Mouse (Mus musculus) T-helper 2 cell (primary cell): ENCODE measurements around the gene Spint3.
"Not testable (repeated sequence)": the region's sequence is repeated elsewhere in the genome, so short reads cannot be mapped to it uniquely, and the experiment has no call there.

Experiments
- in situ Hi-C: fragments of 300-600 bp; cut with MboI, MseI; formaldehyde crosslinking; loops from one replicate; pipeline ENCODE4 v1.15.1; 2025; ENCODE audit warnings: high pct_unique_total_duplicates

The Spint3 gene

DNA sequence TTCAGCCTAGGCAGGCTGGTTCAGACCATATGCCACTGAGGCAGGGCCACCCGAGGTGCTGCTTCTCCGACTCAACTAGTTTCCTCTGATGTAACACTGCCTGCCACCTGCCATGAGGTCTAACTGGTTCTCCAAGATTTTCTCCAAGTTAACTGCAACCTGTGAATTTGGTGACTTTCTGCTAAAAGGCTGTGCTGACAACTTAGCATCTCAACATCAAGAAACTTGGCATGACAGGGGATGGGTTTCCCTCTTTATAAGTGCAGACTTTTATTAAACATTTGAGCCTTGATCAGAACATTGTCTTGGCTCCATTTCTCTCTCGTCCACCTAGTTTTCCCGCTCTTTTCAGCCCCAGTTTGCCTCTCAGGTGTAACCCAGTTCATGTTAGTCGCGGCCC lies at the start of gene Spint3:
Spint3 (minus strand) TSS at position 101 of the 400 bp plus-strand sequence.
- in situ Hi-C loops: not testable (repeated sequence)

DNA sequence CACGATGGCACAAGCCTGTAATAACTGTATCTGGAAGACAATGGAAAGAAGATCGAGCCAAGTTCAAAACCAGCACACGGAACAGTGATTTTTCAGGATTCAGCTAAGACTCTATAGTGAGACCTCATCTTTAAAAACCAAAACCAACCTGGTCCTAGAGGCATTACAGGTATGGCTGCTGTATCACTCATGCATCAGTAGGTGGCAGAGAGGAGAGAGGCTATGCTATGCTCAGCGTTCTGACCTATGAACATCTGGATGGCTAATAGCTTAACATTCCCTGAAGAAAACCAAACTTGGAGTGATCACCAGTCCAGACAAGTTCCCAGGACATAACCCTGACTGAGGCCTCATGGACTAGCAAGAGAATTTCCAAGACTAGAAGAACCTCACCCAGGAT lies 48.5 kb upstream of the Spint3 start:
- in situ Hi-C loops: no loop called here

DNA sequence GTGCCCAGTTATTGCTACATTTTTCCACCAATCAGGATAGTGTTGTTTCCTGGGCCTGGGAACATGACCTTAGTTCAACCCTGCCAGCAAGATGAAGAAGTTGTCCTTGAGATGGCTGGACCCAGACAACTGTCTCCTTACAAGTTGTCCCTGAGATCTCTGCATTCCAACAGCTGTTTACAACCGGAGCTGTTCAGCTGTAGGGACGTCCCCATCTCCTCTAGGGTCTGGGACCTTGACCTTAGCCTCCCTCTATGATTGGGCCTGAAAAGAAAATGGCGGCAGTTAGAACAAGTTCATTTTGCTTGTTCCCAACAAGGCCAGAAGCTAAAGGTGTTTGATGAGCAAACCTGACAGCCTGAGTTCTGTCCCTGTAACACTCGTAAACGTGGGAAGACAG lies 45.8 kb upstream of the Spint3 start:
- in situ Hi-C loops: loop anchor here (5.0 kb wide), 1 partner anchor 37 kb away; no protein-coding TSS in a partner anchor

DNA sequence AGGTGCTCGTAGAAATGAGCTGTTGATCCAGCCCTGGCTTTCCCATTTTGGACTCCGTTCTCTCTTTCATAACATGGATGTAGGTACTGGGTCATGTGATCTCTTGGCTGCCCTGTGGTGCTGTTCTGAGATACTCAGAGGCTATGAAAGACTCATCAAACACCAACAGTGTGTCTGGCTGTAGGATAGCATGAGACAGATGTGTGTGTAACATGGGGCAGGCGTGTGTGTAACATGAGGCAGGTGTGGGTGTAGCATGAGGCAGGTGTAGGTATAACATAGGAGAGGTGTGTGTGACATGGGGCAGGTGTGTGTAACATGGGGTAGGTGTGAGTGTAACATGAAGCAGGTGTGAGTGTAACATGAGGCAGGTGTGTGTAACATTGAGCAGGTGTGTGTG lies 42.1 kb upstream of the Spint3 start:
- in situ Hi-C loops: loop anchor here (5.0 kb wide), 1 partner anchor 33 kb away; no protein-coding TSS in a partner anchor

DNA sequence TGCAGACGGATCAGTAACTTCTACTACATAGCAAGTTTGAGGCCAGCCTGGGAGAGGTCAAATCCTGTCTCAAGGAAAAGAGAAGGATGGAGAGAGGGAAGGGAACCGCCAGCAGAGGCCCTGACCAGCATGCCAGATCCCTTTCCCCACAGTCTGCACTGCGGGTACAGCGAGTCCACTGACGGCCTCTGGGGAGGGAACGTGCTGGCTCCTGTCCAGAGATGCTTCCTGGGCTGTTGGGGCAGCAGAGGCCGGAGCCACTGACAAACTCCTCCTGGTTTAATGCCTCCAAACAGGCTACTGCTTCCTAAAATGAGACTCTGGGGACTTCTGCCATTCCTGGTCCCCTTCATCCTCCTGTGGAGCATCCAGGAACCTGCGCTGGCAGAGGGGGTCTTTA lies 40.2 kb upstream of the Spint3 start, which contains the start of the genes Wfdc6b and Wfdc8:
Wfdc6b (plus strand) TSS at position 52 of the 400 bp plus-strand sequence.
Wfdc8 (minus strand) TSS at position 156 of the 400 bp plus-strand sequence.
- in situ Hi-C loops: not testable (repeated sequence)

DNA sequence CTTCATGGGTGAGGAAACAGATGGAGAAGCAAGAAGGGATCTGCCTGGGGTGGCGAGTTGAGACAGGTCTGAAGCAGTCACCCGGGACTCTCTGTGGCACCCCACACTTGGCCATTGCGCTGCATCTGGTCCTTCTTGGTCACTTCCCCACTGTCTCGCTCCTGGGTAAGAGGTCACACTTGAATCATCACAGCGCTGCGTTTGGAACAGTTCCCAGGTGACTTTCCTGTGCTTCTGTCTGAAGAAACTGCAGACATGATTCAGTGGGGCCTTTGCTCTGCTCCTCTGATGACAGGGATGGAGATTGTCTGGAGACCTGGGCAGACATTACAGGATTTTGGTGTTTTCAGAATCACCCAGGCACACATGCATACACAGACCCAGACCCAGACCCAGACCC lies 35.5 kb upstream of the Spint3 start:
- in situ Hi-C loops: loop anchor here (10.0 kb wide), 1 partner anchor 1896 kb away; no protein-coding TSS in a partner anchor

DNA sequence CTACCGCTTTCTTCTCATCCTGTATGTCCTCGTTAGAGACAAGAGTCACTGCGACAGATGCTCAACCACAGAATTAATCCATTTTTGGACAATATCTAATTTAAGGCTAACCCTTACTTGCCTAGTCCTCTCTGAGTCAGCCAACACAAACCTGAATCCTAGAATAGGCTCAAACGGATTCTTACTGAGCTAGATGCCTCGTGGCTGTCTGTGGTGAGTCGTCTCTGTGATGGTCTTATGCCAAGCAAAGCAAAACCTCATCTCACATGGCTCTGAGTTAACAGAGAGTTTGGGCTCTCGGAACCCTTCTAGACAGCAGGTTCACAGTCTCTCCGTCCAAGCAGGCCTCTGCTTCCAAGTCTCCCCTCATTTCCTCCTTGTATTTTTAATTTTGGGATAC lies 31.2 kb upstream of the Spint3 start:
- in situ Hi-C loops: loop anchor here (10.0 kb wide), 1 partner anchor 1900 kb away; no protein-coding TSS in a partner anchor

DNA sequence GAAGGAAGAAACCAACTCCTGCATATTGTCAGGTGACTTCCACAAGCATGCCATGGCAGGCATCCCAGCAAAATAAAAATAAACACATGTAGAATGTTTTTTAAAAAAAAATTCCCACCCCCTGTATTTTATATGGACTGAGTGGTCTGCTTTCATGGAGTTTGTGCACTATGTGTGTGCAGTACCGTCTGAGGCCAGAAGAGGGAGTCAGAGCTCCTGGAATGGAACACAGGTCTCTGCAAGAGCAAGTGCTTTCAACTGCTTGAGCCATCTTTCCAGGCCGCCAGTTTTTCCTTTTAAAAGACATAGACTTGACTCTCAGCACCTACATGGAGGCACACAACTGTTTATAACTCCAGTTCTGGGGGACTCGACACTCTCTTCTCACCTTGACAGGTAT lies 30.2 kb upstream of the Spint3 start:
- in situ Hi-C loops: loop anchor here (10.0 kb wide), 1 partner anchor 1901 kb away; no protein-coding TSS in a partner anchor

DNA sequence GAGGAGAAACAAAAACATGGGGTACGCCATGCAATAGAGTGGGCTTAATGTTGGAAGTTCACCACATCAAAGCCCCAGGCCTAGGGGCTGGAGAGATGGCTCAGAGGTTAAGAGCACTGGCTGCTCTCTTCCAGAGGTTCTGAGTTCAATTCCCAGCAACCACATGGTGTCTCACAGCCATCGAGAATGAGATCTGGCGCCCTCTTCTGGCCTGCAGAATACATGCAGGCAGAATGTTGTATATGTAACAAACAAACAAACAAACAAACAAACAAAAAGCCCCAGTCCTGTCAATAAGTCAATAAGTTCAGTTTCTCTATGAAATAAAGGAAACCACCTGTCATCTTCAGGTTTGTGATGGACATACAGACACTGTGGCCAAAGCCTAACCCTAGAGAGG lies 26.9 kb upstream of the Spint3 start:
- in situ Hi-C loops: loop anchor here (10.0 kb wide), 1 partner anchor 1905 kb away; no protein-coding TSS in a partner anchor

DNA sequence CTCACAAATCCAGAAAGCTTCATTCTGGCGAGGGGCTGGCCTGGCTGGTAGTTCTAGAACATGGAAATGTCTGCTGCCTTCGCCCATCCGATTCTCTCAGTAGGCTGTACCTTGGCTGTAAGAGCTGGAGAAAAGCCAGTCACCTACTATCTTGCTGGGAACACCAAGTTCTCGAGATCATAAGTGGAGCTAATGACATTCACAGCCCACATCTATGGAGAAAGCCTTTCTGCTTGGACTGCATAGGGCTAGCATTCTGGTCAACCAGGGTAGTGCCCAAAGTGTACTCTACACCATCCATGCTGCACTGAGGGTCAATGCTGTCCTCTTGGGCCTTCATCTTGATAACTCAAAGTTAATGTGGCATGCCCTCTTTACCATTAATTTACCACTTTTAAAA lies 20.2 kb upstream of the Spint3 start, which contains the start of gene Eppin:
Eppin (minus strand) TSS at position 101 of the 400 bp plus-strand sequence.
- in situ Hi-C loops: no loop called here

DNA sequence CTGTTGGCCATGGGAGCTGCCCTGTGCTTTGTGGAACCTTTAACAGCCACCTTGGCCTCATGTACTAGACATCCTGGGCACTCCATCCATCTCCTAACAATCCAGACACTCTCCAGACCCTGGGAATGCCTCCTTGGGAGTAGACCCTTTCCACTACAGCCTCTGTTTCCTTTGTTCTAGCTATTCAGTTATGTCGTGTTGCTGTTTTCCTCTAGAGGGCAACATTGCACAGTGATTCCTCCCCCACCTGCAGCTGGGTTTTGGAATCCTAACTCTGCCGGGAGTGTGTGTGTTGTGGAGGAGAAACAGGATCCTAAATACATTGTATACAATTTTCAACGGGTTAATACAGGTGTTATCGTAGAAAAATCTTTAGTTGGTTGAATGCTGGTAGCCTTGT lies 18.8 kb upstream of the Spint3 start:
- in situ Hi-C loops: no loop called here

DNA sequence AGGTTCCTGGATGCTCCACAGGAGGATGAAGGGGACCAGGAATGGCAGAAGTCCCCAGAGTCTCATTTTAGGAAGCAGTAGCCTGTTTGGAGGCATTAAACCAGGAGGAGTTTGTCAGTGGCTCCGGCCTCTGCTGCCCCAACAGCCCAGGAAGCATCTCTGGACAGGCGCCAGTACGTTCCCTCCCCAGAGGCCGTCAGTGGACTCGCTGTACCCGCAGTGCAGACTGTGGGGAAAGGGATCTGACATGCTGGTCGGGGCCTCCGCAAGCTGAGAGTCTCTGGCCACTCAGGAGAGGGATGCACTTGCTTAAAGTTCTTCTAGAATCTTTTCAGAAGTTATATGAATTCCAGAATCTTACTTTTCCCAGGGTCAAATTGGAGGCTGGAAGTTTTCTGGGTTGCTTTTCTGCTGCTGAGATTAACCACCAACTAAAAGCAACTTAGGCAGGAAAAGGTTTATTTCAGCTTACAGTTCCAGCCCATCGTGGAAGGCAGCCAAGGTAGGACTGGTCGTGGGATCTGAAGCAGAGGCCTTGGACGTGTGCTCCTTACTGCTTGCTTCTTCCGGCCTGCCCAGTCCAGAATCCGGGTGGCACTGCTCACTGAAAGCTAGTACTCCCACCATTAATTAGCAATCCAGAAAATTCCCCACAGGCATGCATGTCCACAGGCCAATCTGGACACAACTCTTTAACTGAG lies 11.9 kb upstream of the Spint3 start, which contains the start of gene Wfdc6a:
Wfdc6a (minus strand) TSS at position 423 of the 701 bp plus-strand sequence.
- in situ Hi-C loops: not testable (repeated sequence)

DNA sequence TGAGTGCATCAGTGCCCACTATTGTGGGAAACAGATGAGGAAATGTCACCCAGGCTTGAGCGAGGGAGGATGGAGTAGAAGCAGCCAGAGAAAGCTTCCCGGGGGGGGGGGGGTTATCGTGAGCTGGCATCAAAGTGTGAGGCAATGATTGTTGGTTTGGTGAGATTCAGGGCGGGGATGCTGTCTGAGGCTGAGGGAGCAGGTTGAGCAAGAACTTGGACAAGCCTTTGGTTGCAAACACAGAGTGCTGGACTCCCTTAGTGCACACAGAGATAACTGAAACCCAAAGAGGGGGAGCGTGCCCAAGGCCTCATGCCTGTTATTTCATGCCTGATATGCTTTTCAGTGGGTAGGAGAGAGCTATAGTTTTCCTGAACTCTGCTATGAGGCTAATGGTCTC lies 5.8 kb downstream of the Spint3 start:
- in situ Hi-C loops: no loop called here

DNA sequence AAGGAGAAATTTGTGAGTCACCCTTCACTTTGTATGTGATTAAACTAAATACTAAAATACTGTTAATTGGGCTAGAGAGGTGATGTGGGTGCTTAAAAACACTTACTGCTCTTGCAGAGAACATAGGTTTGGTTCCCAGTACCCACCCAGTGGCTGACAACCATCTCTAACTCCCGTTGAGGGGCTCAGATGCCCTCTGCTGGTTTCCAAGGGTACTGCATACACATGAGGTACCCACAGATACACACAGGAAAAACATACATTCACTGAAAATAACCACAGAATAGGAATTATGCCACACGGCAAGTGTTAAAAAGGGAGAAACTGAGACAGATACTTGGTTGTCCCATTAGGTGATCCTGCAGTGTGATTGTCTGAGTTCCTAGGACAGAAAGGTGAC lies 6.3 kb downstream of the Spint3 start:
- in situ Hi-C loops: no loop called here

DNA sequence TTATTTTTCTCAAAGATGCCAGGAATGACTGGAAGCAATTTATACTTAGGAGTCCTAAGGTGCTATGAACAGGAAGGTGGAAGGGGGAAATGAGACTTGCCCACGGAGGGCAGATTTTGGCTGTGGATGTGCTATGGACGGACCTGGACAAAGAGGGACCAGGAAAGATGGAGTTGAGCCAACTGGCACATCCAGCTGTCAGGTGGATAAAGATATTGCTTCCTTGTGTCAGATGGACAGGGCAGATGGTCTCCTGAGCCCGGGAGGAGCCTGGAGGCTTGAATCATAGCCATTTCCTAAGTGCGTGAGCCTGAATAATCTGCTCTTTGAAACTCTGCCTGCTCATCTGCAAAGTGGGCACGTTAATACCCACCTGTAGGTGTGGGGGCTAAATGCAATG lies 8.9 kb downstream of the Spint3 start:
- in situ Hi-C loops: no loop called here

DNA sequence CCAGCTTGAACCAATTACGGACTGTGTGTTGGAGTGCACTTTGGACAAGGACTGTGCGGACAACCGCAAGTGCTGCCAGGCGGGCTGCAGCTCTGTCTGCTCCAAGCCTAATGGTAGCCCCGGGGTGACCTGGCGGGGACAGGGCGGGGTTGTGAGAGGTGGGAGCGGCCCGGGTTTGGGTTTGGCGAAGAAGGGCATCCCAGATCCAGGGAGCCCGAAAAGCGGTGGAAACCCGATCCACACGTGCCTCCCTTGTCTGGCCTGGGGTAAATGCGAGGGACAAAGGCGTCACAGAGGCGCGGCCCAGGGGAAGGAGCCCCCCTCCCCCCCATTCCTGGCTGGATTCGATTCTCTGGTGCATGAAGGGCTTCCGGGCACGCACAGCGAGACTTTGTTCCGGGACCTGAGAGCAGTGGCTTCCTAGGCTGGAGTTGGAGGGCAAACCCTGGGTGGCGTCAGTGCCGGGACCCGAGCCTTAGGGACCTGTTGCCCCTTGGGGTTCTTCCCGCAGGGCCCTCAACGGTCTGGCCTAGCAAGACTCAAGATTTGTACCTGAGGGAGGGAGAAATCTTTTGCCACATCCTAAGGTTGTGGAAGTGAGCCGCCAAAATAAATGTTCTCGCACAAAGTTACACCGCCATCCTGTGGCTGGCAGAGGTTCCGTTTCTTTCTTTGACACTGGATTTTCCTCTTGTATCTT lies 9.8 kb downstream of the Spint3 start:
- in situ Hi-C loops: no loop called here

DNA sequence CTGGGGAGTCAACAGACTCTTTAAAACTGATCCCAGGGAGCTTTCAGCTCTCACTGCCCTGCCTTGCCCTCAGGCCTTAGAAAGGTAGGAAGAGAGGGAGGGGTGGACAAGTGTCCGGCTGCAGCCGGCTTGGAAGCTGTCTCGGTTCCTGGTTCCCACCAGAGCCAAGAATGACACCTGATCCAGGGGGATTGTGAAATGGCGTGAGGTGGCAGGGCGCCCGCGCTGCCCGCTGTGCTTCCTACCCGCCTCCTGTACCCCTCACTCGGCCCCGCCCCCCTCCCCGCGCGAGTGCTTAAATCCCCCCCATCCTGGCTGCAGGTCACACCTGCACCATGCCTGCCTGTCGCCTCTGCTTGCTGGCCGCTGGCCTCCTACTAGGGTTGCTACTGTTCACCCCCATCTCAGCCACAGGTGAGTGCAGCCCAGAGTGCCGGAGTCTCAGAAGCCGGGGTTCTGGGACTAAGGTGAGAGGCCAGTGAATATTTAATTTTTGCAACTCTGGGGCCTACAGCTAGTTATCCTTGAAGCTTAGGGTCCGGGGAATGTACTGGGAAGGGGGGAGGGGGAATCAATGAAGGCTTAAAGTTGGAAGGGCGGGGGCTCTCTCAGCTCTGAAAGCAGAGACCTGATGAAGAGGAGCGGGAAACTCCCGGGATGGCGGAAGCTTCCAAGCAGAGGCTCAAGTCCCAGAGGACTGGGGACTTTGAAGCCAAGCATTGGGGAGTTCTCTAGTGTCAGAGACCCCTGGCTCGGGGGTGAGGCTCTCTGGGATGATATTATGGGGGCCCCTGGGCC lies 10.7 kb downstream of the Spint3 start, which contains the start of gene Wfdc2:
Wfdc2 (plus strand) TSS at position 23 of the 798 bp plus-strand sequence.
- in situ Hi-C loops: no loop called here

DNA sequence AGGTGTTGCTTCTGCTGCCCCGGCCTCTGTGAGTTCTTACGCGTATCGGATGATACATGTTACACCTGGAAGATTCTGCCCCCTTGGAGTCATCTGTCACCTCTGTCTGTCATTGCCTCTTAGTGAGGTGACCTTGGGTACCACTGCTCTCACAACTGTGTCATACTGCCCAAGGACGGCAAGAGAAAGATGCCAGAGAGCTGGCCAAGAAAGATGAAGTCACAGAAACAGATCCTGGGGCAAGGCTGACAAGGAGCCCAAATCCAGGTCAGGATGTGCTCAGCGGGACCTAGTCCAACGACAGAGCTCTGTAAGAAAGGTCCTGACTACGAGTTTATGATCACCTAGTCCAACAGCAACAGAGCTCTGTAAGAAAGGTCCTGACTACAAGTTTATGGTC lies 13.2 kb downstream of the Spint3 start:
- in situ Hi-C loops: no loop called here

DNA sequence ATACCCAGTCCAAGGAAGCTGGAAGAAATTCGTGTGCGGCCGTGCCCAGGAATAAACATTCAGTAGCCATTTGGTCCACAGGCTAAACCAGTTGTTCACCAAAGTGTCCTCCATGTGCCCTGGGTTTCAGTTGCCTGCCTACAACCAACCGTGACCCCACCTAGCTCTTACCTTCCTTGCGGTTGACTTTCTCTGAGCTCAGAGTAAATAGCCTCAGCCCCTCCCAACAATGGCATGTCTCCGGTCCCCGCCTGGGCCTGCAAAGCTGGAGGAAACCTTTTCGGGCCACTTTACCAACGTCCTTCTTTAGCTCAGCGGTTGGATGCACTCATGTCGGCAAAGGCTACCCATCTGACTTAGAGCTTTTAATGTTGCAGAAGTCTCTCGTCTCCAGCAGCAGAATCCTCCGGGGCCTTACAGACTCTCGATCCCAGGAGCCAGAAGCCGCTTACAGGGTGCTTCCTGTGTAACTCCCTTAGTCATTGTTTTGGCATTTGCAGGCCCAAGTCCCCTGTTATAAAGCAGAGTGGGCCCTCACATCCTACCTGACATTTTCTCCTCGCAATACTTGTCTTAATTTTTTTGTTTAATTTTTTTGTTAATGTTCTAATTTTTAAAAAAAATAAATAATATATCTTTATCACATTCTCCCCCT lies 14.1 kb downstream of the Spint3 start:
- in situ Hi-C loops: no loop called here

DNA sequence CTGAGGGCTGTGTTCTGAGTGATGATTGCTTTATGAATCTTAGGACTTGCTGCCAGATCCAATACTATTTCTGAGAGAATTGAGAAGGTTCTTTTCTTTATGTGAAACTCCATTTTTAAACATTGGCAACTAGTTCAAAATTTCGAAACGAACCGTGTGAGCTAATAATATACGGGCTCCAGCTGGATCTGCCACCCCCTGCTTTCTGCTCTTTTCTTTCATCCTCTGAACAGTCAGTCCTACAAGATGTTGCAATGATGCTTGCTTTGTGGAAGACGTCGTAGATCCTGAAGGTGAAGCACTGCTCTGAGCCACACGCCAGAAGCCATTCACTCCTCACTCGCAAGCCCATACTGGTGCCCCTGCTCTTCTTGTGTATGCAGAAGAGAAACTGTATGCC lies 14.8 kb downstream of the Spint3 start:
- in situ Hi-C loops: no loop called here

DNA sequence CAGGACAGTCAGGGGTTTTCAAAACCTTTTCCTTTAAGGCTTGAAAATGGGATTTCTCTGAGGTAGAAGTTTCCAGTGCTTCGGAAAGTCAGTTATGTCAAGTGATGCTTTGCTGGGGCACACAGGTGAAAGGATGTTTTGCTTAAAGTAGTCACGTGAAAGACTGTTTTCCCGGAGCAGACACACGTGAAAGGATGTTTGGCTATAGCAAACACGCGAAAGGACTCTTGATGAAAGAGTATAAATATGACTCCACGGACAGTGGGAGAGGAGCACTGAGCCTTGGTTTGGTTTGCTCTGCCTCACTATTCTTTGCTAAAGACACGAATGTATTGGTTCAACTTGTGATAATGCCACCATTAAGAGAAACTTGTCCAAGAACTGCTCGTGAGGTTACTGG lies 21.8 kb downstream of the Spint3 start:
- in situ Hi-C loops: no loop called here
